Mouse (Mus musculus): Measurements from ENCODE around the gene Drd3.

- TF ChIP-seq CTCF (IDR thresholded peaks at IDR 0.05; ENCODE audit: borderline replicate concordance, extremely low read depth, insufficient read depth, insufficient read length) (no peak), POLR2A (IDR thresholded peaks at IDR 0.05; ENCODE audit: borderline replicate concordance, extremely low read depth, insufficient read depth, insufficient read length, poor library complexity, severe bottlenecking) (no peak)
Observed at GRCm38 (mm10) chr16:43814644-43815043, 60.8 kb downstream of the Drd3 start.

All from brain, embryonic 14.5 days (tissue).